Mouse (Mus musculus): Measurements from ENCODE around the gene Rergl. TPM values are rescaled to one million over a fixed set of nuclear protein-coding genes. Genes with fewer than 3 reads are reported as not detected.

The Rergl gene
- not detected in 2 replicates for polyA plus RNA-seq (2014; fragmentation: Nextera tagmentation; extraction: Ambion mirVana)

DNA sequence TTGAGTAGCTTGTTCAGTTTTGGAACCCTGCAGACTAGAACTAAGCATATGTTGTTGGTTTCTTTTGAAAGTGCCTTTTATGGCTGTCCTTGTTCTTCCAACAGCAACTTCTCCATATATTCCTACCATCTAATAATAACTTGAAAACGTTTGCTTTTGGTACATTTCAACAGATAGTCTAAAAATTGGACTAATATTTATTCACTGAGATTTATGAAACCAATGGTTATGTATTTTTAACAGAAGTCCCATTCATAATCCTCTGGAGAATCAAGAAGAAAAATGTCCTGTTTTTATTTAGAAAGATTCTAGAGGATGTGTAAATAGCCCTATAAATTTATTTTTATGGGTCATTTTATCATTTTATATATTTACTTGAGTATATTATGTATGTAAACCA, at the start of gene Rergl:
Gene Rergl (minus strand): TSS at position 101 of the 400 bp plus-strand sequence.
- Histone ChIP-seq H3K9me3 (ENCODE audit: control insufficient read depth, low read length) (no peaks in the 10 kb centered on the region), H3K4me3 (ENCODE audit: control insufficient read depth in 1 of 2, insufficient read depth in 1 of 2, low read depth in 1 of 2, low read length in 2 of 2) (no peak within 1 kb of the TSS), H3K4me2 (ENCODE audit: low read length) (no peak within 1 kb of the TSS), H3K36me3 (ENCODE audit: control insufficient read depth, insufficient read depth, low read length) (no peaks in the 10 kb centered on the region), H3K27ac (replicated peaks in 1 of 2; ENCODE audit: control insufficient read depth in 1 of 2, insufficient read depth in 1 of 2, low read depth in 2 of 2, low read length in 2 of 2) (0 out of 4 replicates have a peak within 1 kb of the TSS, but pooled peaks of 1 of the 2 experiments have one; percentile 65), H3K27me3 (ENCODE audit: control insufficient read depth, insufficient read depth, low read length) (no peaks in the 10 kb centered on the region), H3K9ac (ENCODE audit: low read length) (no peak within 1 kb of the TSS), H3K4me1 (ENCODE audit: control insufficient read depth in 2 of 2, insufficient read depth in 2 of 2, low read length in 2 of 2) (no peaks in the 10 kb centered on the region)
- no peak for ATAC-seq (ENCODE audit: insufficient number of reproducible peaks, insufficient read depth, low FRiP score, low read depth)
- WGBS: 18% methylated on average over 1 of the region's 1 CpGs

DNA sequence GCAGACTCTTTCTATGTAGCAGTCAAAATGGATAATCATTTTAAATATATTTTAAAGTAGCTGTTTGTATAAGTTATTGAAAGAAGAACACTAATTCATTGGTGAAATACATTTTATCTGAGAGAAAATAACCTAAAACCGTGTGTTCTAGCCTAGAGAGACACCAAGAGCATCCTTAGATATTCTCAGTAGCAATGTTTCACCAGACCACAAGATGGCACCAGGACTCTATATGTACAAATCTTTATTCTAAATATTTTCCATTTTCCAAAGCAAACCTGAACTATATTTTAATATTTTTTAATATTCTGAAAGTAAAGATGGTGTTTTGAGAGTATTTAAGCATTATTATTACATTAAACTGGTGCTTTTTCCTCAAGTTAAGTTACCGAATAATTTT, 36.7 kb upstream of the Rergl start:
- H3K4me2 ChIP-seq (ENCODE audit: low read length): no peak overlapping the region
- ATAC-seq (ENCODE audit: insufficient number of reproducible peaks, insufficient read depth, low FRiP score, low read depth): no peak
- no peak overlapping the region for H3K27ac ChIP-seq (replicated peaks in 1 of 2; ENCODE audit: control insufficient read depth in 1 of 2, insufficient read depth in 1 of 2, low read depth in 2 of 2, low read length in 2 of 2)
- H3K4me3 ChIP-seq (ENCODE audit: control insufficient read depth in 1 of 2, insufficient read depth in 1 of 2, low read depth in 1 of 2, low read length in 2 of 2): no peak overlapping the region
- no peaks in the 10 kb centered on the region for H3K36me3 ChIP-seq (ENCODE audit: control insufficient read depth, insufficient read depth, low read length)
- no peaks in the 10 kb centered on the region for H3K27me3 ChIP-seq (ENCODE audit: control insufficient read depth, insufficient read depth, low read length)
- WGBS: 56% methylated on average over 2 of the region's 2 CpGs
- H3K9ac ChIP-seq (ENCODE audit: low read length): no peak overlapping the region
- H3K4me1 ChIP-seq (ENCODE audit: control insufficient read depth in 2 of 2, insufficient read depth in 2 of 2, low read length in 2 of 2): no peaks in the 10 kb centered on the region
- no peaks in the 10 kb centered on the region for H3K9me3 ChIP-seq (ENCODE audit: control insufficient read depth, low read length)

DNA sequence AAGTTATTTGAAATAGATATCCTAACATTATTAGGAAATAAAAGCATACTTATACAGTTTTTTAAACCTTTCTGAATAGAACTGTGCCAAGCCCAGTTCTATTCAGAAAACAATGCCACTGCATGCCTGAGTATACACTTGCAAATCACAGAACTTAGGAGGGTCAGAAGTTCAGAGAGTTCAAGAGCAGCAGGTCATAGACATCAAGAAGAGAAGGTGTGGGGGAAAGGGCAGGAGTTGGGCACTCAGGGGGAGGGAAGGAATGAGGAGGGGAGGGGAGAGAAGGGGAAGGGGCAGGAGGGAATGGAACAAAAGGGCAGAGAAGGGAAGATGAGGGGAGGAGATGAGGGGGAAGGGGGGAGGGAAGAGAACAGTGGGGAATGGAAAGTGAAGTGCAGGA, 23.6 kb upstream of the Rergl start:
- Histone ChIP-seq H3K4me2 (ENCODE audit: low read length) (no peak overlapping the region), H3K9ac (ENCODE audit: low read length) (no peak overlapping the region), H3K9me3 (ENCODE audit: control insufficient read depth, low read length) (0 out of 2 replicates have a peak, but pooled peaks cover 3% of the 10 kb centered on the region), H3K27me3 (ENCODE audit: control insufficient read depth, insufficient read depth, low read length) (no peaks in the 10 kb centered on the region), H3K27ac (replicated peaks in 1 of 2; ENCODE audit: control insufficient read depth in 1 of 2, insufficient read depth in 1 of 2, low read depth in 2 of 2, low read length in 2 of 2) (no peak overlapping the region), H3K36me3 (ENCODE audit: control insufficient read depth, insufficient read depth, low read length) (no peaks in the 10 kb centered on the region), H3K4me1 (ENCODE audit: control insufficient read depth in 2 of 2, insufficient read depth in 2 of 2, low read length in 2 of 2) (no peaks in the 10 kb centered on the region), H3K4me3 (ENCODE audit: control insufficient read depth in 1 of 2, insufficient read depth in 1 of 2, low read depth in 1 of 2, low read length in 2 of 2) (no peak overlapping the region)
- ATAC-seq (ENCODE audit: insufficient number of reproducible peaks, insufficient read depth, low FRiP score, low read depth): no peak

DNA sequence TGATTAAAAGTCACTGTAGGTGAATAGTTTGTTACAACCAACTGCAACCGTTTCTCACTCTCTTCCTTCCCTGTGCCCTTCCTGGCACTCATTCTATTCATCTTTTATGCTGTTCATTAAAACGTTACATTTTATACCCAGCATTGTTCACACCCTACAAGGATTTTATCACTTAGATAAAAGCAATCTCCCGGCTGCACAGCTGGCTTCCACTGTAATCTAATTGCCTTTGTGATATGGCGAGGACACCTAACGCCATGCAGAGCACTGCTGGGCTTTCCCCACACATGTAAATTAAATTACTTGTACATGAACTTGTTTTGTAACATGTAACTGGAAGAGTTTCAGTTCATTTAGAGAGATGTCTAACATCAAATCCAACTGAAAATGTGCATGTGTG, 22.5 kb upstream of the Rergl start:
- no peak overlapping the region for H3K9ac ChIP-seq (ENCODE audit: low read length)
- WGBS: 22% methylated on average over 5 of the region's 5 CpGs
- H3K27me3 ChIP-seq (ENCODE audit: control insufficient read depth, insufficient read depth, low read length): no peaks in the 10 kb centered on the region
- ATAC-seq (ENCODE audit: insufficient number of reproducible peaks, insufficient read depth, low FRiP score, low read depth): no peak
- no peak overlapping the region for H3K4me3 ChIP-seq (ENCODE audit: control insufficient read depth in 1 of 2, insufficient read depth in 1 of 2, low read depth in 1 of 2, low read length in 2 of 2)
- no peaks in the 10 kb centered on the region for H3K4me1 ChIP-seq (ENCODE audit: control insufficient read depth in 2 of 2, insufficient read depth in 2 of 2, low read length in 2 of 2)
- H3K9me3 ChIP-seq (ENCODE audit: control insufficient read depth, low read length): 0 out of 2 replicates have a peak, but pooled peaks cover 3% of the 10 kb centered on the region
- H3K36me3 ChIP-seq (ENCODE audit: control insufficient read depth, insufficient read depth, low read length): no peaks in the 10 kb centered on the region
- no peak overlapping the region for H3K4me2 ChIP-seq (ENCODE audit: low read length)
- H3K27ac ChIP-seq (replicated peaks in 1 of 2; ENCODE audit: control insufficient read depth in 1 of 2, insufficient read depth in 1 of 2, low read depth in 2 of 2, low read length in 2 of 2): no peak overlapping the region

DNA sequence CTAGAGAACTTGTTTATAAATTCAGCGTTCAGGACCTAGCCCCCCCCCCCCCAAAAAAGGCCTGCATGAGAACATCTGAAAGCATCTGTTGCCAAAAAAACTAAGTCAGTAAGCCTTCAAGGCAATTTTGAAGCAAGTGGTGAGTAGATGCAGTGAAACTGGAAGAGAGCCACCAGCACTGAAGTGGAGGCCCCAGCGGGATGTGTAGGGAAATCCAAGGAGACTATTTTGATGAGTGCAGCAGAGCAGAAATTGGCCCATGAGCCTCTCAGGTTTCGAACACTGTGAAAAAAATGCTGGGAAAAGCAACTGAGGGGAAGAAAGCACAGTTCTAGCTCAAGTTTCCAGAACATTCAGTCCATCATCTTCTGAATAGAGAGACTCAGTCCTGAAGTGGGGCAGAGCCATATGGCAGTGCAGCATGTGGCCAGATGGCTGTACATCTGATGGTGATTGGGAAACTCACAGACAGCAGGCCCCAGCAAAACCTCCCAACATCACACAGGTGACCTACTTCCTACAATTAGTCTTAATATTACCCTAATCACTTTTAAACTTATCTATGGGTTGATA, 13.2 kb upstream of the Rergl start:
- WGBS: 76% methylated on average over 3 of the region's 3 CpGs

DNA sequence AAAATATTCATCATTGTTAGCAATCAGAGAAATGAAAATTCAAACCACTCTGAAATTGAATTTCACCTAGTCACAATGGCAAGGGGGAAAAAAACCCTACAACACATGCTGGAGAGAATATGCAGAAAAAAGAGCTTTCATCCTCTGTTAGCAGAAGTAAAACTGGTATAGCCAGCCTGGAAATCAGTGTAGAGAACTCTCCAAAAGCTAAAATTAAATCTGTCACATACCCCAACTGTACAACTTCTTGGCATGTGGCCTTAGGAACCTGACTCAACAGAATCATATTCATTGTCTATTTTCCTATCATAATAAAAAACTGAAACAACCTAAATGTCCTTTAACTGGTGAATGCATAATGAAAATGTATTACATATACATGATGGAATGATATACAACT, 22.0 kb downstream of the Rergl start:
- no peak overlapping the region for H3K4me2 ChIP-seq (ENCODE audit: low read length)
- no peaks in the 10 kb centered on the region for H3K27me3 ChIP-seq (ENCODE audit: control insufficient read depth, insufficient read depth, low read length)
- no peaks in the 10 kb centered on the region for H3K9me3 ChIP-seq (ENCODE audit: control insufficient read depth, low read length)
- H3K27ac ChIP-seq (replicated peaks in 1 of 2; ENCODE audit: control insufficient read depth in 1 of 2, insufficient read depth in 1 of 2, low read depth in 2 of 2, low read length in 2 of 2): no peak overlapping the region
- no peaks in the 10 kb centered on the region for H3K36me3 ChIP-seq (ENCODE audit: control insufficient read depth, insufficient read depth, low read length)
- no peak for ATAC-seq (ENCODE audit: insufficient number of reproducible peaks, insufficient read depth, low FRiP score, low read depth)
- H3K4me1 ChIP-seq (ENCODE audit: control insufficient read depth in 2 of 2, insufficient read depth in 2 of 2, low read length in 2 of 2): no peaks in the 10 kb centered on the region
- no peak overlapping the region for H3K9ac ChIP-seq (ENCODE audit: low read length)
- no peak overlapping the region for H3K4me3 ChIP-seq (ENCODE audit: control insufficient read depth in 1 of 2, insufficient read depth in 1 of 2, low read depth in 1 of 2, low read length in 2 of 2)

More for the DNA sequence above, 13.2 kb upstream of the Rergl start:
- Histone ChIP-seq H3K36me3 (ENCODE audit: control insufficient read depth, insufficient read depth, low read length) (no peaks in the 10 kb centered on the region), H3K4me1 (ENCODE audit: control insufficient read depth in 2 of 2, insufficient read depth in 2 of 2, low read length in 2 of 2) (no peaks in the 10 kb centered on the region), H3K27ac (replicated peaks in 1 of 2; ENCODE audit: control insufficient read depth in 1 of 2, insufficient read depth in 1 of 2, low read depth in 2 of 2, low read length in 2 of 2) (no peak overlapping the region), H3K4me3 (ENCODE audit: control insufficient read depth in 1 of 2, insufficient read depth in 1 of 2, low read depth in 1 of 2, low read length in 2 of 2) (no peak overlapping the region), H3K9ac (ENCODE audit: low read length) (no peak overlapping the region), H3K9me3 (ENCODE audit: control insufficient read depth, low read length) (0 out of 2 replicates have a peak, but pooled peaks cover 5% of the 10 kb centered on the region), H3K4me2 (ENCODE audit: low read length) (no peak overlapping the region), H3K27me3 (ENCODE audit: control insufficient read depth, insufficient read depth, low read length) (no peaks in the 10 kb centered on the region)
- ATAC-seq (ENCODE audit: insufficient number of reproducible peaks, insufficient read depth, low FRiP score, low read depth): no peak

DNA sequence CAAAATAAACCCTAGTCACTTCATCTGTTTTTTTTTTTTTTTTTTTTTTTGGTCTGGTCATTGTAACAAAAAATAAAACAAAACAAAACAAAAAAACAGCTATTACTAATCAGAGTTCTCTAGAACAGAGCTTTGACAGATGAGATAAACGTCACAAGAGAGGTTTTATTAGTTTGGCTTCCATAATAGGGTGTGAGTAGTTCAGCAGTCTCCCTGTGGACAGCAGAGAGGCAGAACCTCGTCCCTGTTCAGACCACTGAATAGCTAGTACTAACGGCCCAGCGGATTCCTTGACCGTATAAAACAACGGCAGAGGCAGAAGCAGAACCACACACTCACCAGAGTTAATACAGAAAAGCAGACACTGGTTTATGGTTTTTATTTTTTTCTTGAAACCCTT, 36.8 kb downstream of the Rergl start:
- WGBS: 74% methylated on average over 6 of the region's 6 CpGs
- H3K9me3 ChIP-seq (ENCODE audit: control insufficient read depth, low read length): no peaks in the 10 kb centered on the region
- no peaks in the 10 kb centered on the region for H3K4me1 ChIP-seq (ENCODE audit: control insufficient read depth in 2 of 2, insufficient read depth in 2 of 2, low read length in 2 of 2)
- H3K27me3 ChIP-seq (ENCODE audit: control insufficient read depth, insufficient read depth, low read length): no peaks in the 10 kb centered on the region
- H3K9ac ChIP-seq (ENCODE audit: low read length): no peak overlapping the region
- no peak for ATAC-seq (ENCODE audit: insufficient number of reproducible peaks, insufficient read depth, low FRiP score, low read depth)
- no peak overlapping the region for H3K4me3 ChIP-seq (ENCODE audit: control insufficient read depth in 1 of 2, insufficient read depth in 1 of 2, low read depth in 1 of 2, low read length in 2 of 2)
- no peak overlapping the region for H3K4me2 ChIP-seq (ENCODE audit: low read length)
- H3K36me3 ChIP-seq (ENCODE audit: control insufficient read depth, insufficient read depth, low read length): no peaks in the 10 kb centered on the region
- no peak overlapping the region for H3K27ac ChIP-seq (replicated peaks in 1 of 2; ENCODE audit: control insufficient read depth in 1 of 2, insufficient read depth in 1 of 2, low read depth in 2 of 2, low read length in 2 of 2)

DNA sequence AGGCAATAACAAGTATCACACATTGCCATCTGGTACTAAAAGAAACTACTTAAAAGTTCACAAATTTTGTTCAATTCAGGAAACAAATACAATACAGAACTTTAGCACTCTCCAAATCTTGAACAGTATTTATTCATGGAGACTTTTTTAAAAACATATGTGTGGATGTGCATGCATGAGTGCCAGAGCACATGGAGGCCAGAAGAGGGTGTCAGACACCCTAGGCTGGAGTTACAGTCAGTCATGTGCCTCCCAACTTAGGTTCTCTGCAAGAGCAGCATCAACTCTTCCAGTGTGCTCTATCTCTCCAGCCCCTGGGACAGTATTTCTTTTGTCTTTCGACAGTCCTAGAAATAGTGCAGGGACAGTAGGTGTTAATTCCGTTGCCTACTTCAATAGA, 37.5 kb downstream of the Rergl start:
- H3K27ac ChIP-seq (replicated peaks in 1 of 2; ENCODE audit: control insufficient read depth in 1 of 2, insufficient read depth in 1 of 2, low read depth in 2 of 2, low read length in 2 of 2): no peak overlapping the region
- H3K27me3 ChIP-seq (ENCODE audit: control insufficient read depth, insufficient read depth, low read length): no peaks in the 10 kb centered on the region
- H3K4me2 ChIP-seq (ENCODE audit: low read length): no peak overlapping the region
- WGBS: 64% methylated on average over 2 of the region's 2 CpGs
- no peaks in the 10 kb centered on the region for H3K9me3 ChIP-seq (ENCODE audit: control insufficient read depth, low read length)
- no peak overlapping the region for H3K4me3 ChIP-seq (ENCODE audit: control insufficient read depth in 1 of 2, insufficient read depth in 1 of 2, low read depth in 1 of 2, low read length in 2 of 2)
- no peaks in the 10 kb centered on the region for H3K36me3 ChIP-seq (ENCODE audit: control insufficient read depth, insufficient read depth, low read length)
- H3K9ac ChIP-seq (ENCODE audit: low read length): no peak overlapping the region
- no peaks in the 10 kb centered on the region for H3K4me1 ChIP-seq (ENCODE audit: control insufficient read depth in 2 of 2, insufficient read depth in 2 of 2, low read length in 2 of 2)
- ATAC-seq (ENCODE audit: insufficient number of reproducible peaks, insufficient read depth, low FRiP score, low read depth): no peak
